Mouse (Mus musculus): ENCODE results near the gene Bcl2l13. TPM values are rescaled to one million over a fixed set of nuclear protein-coding genes. Genes with fewer than 3 reads are reported as not detected.
"Not testable (repeated sequence)": the region's sequence is repeated elsewhere in the genome, so short reads cannot be mapped to it uniquely, and the experiment has no call there.

The Bcl2l13 gene
- total and polyA plus RNA-seq, 3 experiments: 37.0 to 450 (median 85.0) TPM

- no peak for TF ChIP-seq POLR2AphosphoS5 (IDR thresholded peaks at IDR 0.05; ENCODE audit: insufficient replicate concordance, low read depth, low read length)
- ATAC-seq (ENCODE audit: extremely low read depth, insufficient number of reproducible peaks, low FRiP score, poor library complexity, severe bottlenecking): no peak
- no peak for DNase-seq (ENCODE audit: low spot score)
- Histone ChIP-seq H3K9me3 (replicated peaks) (no peaks in the 10 kb centered on the region), H3K4me3 (ENCODE audit: low read depth, low read length) (no peak overlapping the region), H3K4me1 (ENCODE audit: insufficient read depth, low read depth, low read length) (peaks cover 11% of the 10 kb centered on the region), H3K36me3 (replicated peaks) (peaks cover 91% of the 10 kb centered on the region), H3K27me3 (ENCODE audit: insufficient read depth, low read length) (no peaks in the 10 kb centered on the region)
These were observed 28.3 kb upstream of the Bcl2l13 start for GRCm38 (mm10) chr6:120807738-120808081.

DNA sequence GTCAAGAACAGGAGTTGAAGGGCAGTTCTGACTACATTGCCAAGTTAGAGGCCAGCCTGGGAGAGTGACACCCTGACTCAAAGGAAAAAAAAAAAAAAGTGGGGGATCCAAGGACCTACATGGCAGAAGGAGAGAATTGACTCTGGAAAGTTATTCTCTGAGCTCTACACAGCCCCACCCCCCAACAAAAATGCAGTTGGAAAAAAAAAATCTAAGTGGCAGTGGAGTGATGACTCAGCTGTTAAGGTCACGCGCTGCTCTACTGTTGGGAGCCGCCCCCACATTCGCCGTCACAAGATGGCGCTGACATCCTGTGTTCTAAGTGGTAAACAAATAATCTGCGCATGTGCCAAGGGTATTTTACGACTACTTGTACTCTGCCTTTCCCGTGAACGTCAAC, 24.0 kb upstream of the Bcl2l13 start:
- not testable (repeated sequence) for H3K9me3 ChIP-seq (replicated peaks); ATAC-seq (ENCODE audit: extremely low read depth, insufficient number of reproducible peaks, low FRiP score, poor library complexity, severe bottlenecking)
- peaks cover 49% of the 10 kb centered on the region for H3K36me3 ChIP-seq (replicated peaks)

GRCm38 (mm10) chr6:120819294-120819693, 16.7 kb upstream of the Bcl2l13 start:
- Histone ChIP-seq H3K9me3 (replicated peaks) (no peaks in the 10 kb centered on the region), H3K4me1 (ENCODE audit: insufficient read depth, low read depth, low read length) (peaks cover 47% of the 10 kb centered on the region), H3K27me3 (ENCODE audit: insufficient read depth, low read length) (no peaks in the 10 kb centered on the region), H3K36me3 (replicated peaks) (peaks cover 30% of the 10 kb centered on the region), H3K4me3 (ENCODE audit: low read depth, low read length) (no peak overlapping the region; the same call in 1 of the 2 replicates)
- DNase-seq (ENCODE audit: low spot score): no peak
- ATAC-seq (ENCODE audit: extremely low read depth, insufficient number of reproducible peaks, low FRiP score, poor library complexity, severe bottlenecking): no peak
- TF ChIP-seq POLR2AphosphoS5 (IDR thresholded peaks at IDR 0.05; ENCODE audit: insufficient replicate concordance, low read depth, low read length): no peak
- no peak for TF ChIP-seq CTCF (IDR thresholded peaks at IDR 0.05; ENCODE audit: low read depth, low read length)
- no peak for TF ChIP-seq TAL1 (conservative IDR thresholded peaks at IDR 0.05; ENCODE audit: low read depth, low read length)
- no peak for TF ChIP-seq GATA1 (IDR thresholded peaks at IDR 0.05; ENCODE audit: borderline replicate concordance, low read length)
- no peak for TF ChIP-seq GATA2 (IDR thresholded peaks at IDR 0.05; ENCODE audit: borderline replicate concordance, low read depth, low read length)

More for the DNA sequence above, 24.0 kb upstream of the Bcl2l13 start:
- not testable (repeated sequence) for H3K4me3 ChIP-seq (ENCODE audit: low read depth, low read length); DNase-seq (ENCODE audit: low spot score); H3K27me3 ChIP-seq (ENCODE audit: insufficient read depth, low read length)
- peaks cover 11% of the 10 kb centered on the region for H3K4me1 ChIP-seq (ENCODE audit: insufficient read depth, low read depth, low read length)

DNA sequence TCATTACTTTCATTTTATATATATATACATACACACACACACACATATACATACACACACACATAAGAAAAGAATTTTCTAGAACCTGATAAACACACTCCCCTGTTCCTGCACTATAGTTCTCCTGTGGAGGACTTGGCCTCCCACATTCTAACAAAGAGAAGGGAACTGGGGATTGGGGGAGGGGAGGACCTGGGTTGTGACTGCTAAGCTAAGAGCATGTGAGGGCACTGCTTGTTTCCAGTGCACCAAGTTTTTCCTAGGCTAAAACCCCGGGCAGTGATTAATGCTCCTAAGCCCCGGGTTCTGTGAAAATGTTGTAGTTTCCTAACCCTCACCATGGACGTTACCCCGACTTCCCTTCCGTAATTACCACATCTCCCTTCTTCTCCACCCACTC, 15.9 kb upstream of the Bcl2l13 start:
- H3K4me3 ChIP-seq (ENCODE audit: low read depth, low read length): peak overlapping the region; percentile 100
- peaks cover 47% of the 10 kb centered on the region for H3K4me1 ChIP-seq (ENCODE audit: insufficient read depth, low read depth, low read length)
- DNase-seq (ENCODE audit: low spot score) (peak; percentile 12), ATAC-seq (ENCODE audit: extremely low read depth, insufficient number of reproducible peaks, low FRiP score, poor library complexity, severe bottlenecking) (no peak)
- H3K36me3 ChIP-seq (replicated peaks): peaks cover 30% of the 10 kb centered on the region
- H3K27me3 ChIP-seq (ENCODE audit: insufficient read depth, low read length): no peaks in the 10 kb centered on the region
- no peak for TF ChIP-seq GATA2 (IDR thresholded peaks at IDR 0.05; ENCODE audit: borderline replicate concordance, low read depth, low read length)
- no peak for TF ChIP-seq TAL1 (conservative IDR thresholded peaks at IDR 0.05; ENCODE audit: low read depth, low read length)
- no peak for TF ChIP-seq GATA1 (IDR thresholded peaks at IDR 0.05; ENCODE audit: borderline replicate concordance, low read length)
- no peak for TF ChIP-seq CTCF (IDR thresholded peaks at IDR 0.05; ENCODE audit: low read depth, low read length)
- TF ChIP-seq POLR2AphosphoS5 (IDR thresholded peaks at IDR 0.05; ENCODE audit: insufficient replicate concordance, low read depth, low read length): no peak
- H3K9me3 ChIP-seq (replicated peaks): no peaks in the 10 kb centered on the region

DNA sequence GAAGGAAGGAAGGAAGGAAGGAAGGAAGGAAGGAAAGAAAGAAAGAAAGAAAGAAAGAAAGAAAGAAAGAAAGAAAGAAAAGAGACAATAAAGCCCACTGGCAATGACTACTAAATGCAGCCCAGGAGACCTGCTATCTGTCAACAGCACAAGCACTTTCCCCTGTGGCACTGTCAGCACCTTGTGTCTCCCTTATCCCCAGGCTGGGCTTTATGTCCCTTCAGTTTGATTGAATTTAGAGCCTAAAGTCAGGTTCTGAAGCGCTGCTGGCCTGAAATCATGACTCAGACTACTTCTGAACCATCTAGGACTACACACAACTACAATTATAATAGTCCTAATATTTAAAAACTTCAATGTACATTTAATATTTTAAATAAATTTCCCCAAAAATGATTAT, 15.1 kb upstream of the Bcl2l13 start:
- DNase-seq (ENCODE audit: low spot score) (no peak), ATAC-seq (ENCODE audit: extremely low read depth, insufficient number of reproducible peaks, low FRiP score, poor library complexity, severe bottlenecking) (no peak)
- H3K9me3 ChIP-seq (replicated peaks): no peaks in the 10 kb centered on the region
- peaks cover 30% of the 10 kb centered on the region for H3K36me3 ChIP-seq (replicated peaks)
- no peak for TF ChIP-seq GATA2 (IDR thresholded peaks at IDR 0.05; ENCODE audit: borderline replicate concordance, low read depth, low read length)
- TF ChIP-seq TAL1 (conservative IDR thresholded peaks at IDR 0.05; ENCODE audit: low read depth, low read length): no peak
- TF ChIP-seq POLR2AphosphoS5 (IDR thresholded peaks at IDR 0.05; ENCODE audit: insufficient replicate concordance, low read depth, low read length): no peak
- no peak for TF ChIP-seq CTCF (IDR thresholded peaks at IDR 0.05; ENCODE audit: low read depth, low read length)
- no peak for TF ChIP-seq GATA1 (IDR thresholded peaks at IDR 0.05; ENCODE audit: borderline replicate concordance, low read length)
- peaks cover 50% of the 10 kb centered on the region for H3K4me1 ChIP-seq (ENCODE audit: insufficient read depth, low read depth, low read length)
- H3K27me3 ChIP-seq (ENCODE audit: insufficient read depth, low read length): no peaks in the 10 kb centered on the region
- H3K4me3 ChIP-seq (ENCODE audit: low read depth, low read length): peak overlapping the region; percentile 100

DNA sequence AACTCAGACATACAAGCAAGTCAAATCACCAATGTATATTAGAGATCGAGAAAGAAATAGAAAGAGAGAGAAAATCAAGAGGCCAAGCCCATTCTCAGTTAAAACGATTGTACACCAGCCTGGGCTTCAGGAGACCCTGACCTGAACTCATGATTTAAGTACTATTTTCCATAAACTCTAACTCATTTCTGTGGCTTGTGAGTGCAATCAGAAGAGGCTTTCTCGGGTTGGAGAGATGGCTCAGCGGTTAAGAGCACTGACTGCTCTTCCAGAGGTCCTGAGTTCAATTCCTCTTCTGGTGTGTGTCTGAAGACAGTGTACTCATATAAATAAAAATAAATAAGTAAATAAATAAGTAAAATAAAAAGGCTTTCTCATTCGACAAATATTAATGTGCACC, 14.3 kb upstream of the Bcl2l13 start:
- no peaks in the 10 kb centered on the region for H3K27me3 ChIP-seq (ENCODE audit: insufficient read depth, low read length)
- H3K4me3 ChIP-seq (ENCODE audit: low read depth, low read length): peak overlapping the region; percentile 100
- peaks cover 50% of the 10 kb centered on the region for H3K4me1 ChIP-seq (ENCODE audit: insufficient read depth, low read depth, low read length)
- ATAC-seq (ENCODE audit: extremely low read depth, insufficient number of reproducible peaks, low FRiP score, poor library complexity, severe bottlenecking) (no peak), DNase-seq (ENCODE audit: low spot score) (no peak)
- no peaks in the 10 kb centered on the region for H3K9me3 ChIP-seq (replicated peaks)
- H3K36me3 ChIP-seq (replicated peaks): peaks cover 30% of the 10 kb centered on the region
- no peak for TF ChIP-seq CTCF (IDR thresholded peaks at IDR 0.05; ENCODE audit: low read depth, low read length)
- TF ChIP-seq POLR2AphosphoS5 (IDR thresholded peaks at IDR 0.05; ENCODE audit: insufficient replicate concordance, low read depth, low read length): no peak
- TF ChIP-seq TAL1 (conservative IDR thresholded peaks at IDR 0.05; ENCODE audit: low read depth, low read length): no peak
- TF ChIP-seq GATA1 (IDR thresholded peaks at IDR 0.05; ENCODE audit: borderline replicate concordance, low read length): no peak
- TF ChIP-seq GATA2 (IDR thresholded peaks at IDR 0.05; ENCODE audit: borderline replicate concordance, low read depth, low read length): no peak

DNA sequence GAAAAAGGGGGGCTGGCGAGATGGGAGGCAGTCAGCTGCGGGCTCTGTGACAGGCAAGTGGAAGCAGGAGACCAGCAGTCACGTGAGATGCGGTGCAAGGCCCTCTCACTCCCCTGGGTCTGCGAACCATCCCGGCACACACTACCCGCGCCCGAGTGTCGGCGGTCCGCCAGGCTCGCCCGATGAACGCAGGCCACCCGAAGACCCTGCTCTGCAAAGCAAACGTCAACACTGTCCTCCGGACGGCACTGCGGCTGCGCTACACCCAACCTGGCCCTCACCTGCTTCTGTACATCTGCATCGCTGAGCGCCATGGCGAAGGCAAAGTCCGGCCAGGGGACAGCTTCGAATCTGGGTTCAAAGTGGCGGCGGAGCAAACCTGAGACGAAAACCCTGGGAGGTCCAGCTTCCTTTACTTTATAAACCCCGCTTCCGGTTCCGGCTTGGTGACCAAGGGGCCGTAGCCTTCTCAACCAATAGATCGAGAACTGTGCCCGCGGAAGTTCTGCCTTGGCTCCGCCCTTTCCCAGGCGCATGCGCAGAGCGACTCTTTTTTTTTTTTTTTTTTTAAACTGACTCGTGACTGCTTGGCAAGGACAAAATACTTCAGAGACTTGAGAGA, 13.6 kb upstream of the Bcl2l13 start, which contains the start of gene Atp6v1e1:
Gene Atp6v1e1 (minus strand): TSS at position 487 of the 622 bp plus-strand sequence.
- H3K4me1 ChIP-seq (ENCODE audit: insufficient read depth, low read depth, low read length): peaks cover 49% of the 10 kb centered on the region
- no peak for TF ChIP-seq GATA1 (IDR thresholded peaks at IDR 0.05; ENCODE audit: borderline replicate concordance, low read length)
- no peak for TF ChIP-seq TAL1 (conservative IDR thresholded peaks at IDR 0.05; ENCODE audit: low read depth, low read length)
- TF ChIP-seq POLR2AphosphoS5 (IDR thresholded peaks at IDR 0.05; ENCODE audit: insufficient replicate concordance, low read depth, low read length): no peak
- TF ChIP-seq GATA2 (IDR thresholded peaks at IDR 0.05; ENCODE audit: borderline replicate concordance, low read depth, low read length): no peak
- no peak for TF ChIP-seq CTCF (IDR thresholded peaks at IDR 0.05; ENCODE audit: low read depth, low read length)
- peak within 1 kb of the TSS; percentile 100 for H3K4me3 ChIP-seq (ENCODE audit: low read depth, low read length)
- H3K27me3 ChIP-seq (ENCODE audit: insufficient read depth, low read length): no peaks in the 10 kb centered on the region
- H3K36me3 ChIP-seq (replicated peaks): peaks cover 27% of the 10 kb centered on the region
- H3K9me3 ChIP-seq (replicated peaks): no peaks in the 10 kb centered on the region
- DNase-seq (ENCODE audit: low spot score) (peak; percentile 90), ATAC-seq (ENCODE audit: extremely low read depth, insufficient number of reproducible peaks, low FRiP score, poor library complexity, severe bottlenecking) (peak; percentile 90)

All from G1E (cell line).